Mouse (Mus musculus) erythroblast, embryonic 14.5 days (primary cell): ENCODE measurements around the gene Acyp1.

Source experiments
- GATA1 ChIP-seq: IDR thresholded peaks from 2 replicates; pipeline ENCODE4 v1.6.1; 2012; ENCODE audit warnings: low read length, inconsistent platforms, mixed read lengths
- TAL1 ChIP-seq: IDR thresholded peaks from 3 replicates; pipeline ENCODE4 v1.6.1; 2012; ENCODE audit warnings: low read length, inconsistent platforms, mixed read lengths

DNA sequence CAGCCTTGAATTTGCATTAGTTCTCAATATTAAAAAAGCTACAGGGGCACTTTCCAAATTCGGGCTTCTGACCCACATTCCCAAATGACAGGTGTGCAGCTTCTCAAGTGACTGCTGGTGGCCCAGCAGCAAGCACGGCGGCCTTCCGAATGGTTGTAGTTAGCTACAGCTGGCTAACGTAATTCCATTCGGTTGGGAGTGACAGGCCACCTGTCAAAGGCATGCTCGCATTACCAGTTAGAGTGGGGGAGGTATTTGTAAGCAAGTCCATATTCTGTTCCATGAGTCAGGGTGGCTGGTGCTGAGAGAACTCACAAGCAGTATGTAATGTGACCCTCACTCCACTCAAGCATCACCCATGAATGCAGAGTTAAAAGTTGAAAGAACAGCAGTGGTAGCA, 61.0 kb downstream of the Acyp1 start:
- TF ChIP-seq TAL1 = no peak
- no peak for TF ChIP-seq GATA1
